Mouse (Mus musculus): Measurements from ENCODE around the gene Gm21905. TPM values are rescaled to one million over a fixed set of nuclear protein-coding genes. Genes with fewer than 3 reads are reported as not detected.

Gm21905 gene
- not detected in 2 replicates for polyA plus RNA-seq (2014; fragmentation: Nextera tagmentation; extraction: Ambion mirVana)

GRCm38 (mm10) chr5:67946321-67946720 lies at the start of gene Gm21905:
TSS of gene Gm21905 (minus strand) at chr5:67946421.
- Histone ChIP-seq H3K4me1 (replicated peaks; ENCODE audit: control insufficient read depth, insufficient read depth, low read length) (no peaks in the 10 kb centered on the region), H3K4me3 (replicated peaks; ENCODE audit: low read length) (no peak within 1 kb of the TSS), H3K27ac (no peak within 1 kb of the TSS), H3K9ac (no peak within 1 kb of the TSS), H3K9me3 (ENCODE audit: control insufficient read depth, low read length) (no peaks in the 10 kb centered on the region), H3K36me3 (replicated peaks; ENCODE audit: control insufficient read depth, insufficient read depth) (no peaks in the 10 kb centered on the region), H3K27me3 (ENCODE audit: control insufficient read depth, insufficient read depth, low read length) (no peaks in the 10 kb centered on the region), H3K4me2 (replicated peaks) (no peak within 1 kb of the TSS)
- DNase-seq (ENCODE audit: low spot score) (no peak), ATAC-seq (ENCODE audit: low FRiP score) (no peak)
- 76% methylated on average over 5 of the region's 5 CpGs for WGBS

- H3K4me3 ChIP-seq (replicated peaks; ENCODE audit: low read length), result no peak overlapping the region
- H3K27me3 ChIP-seq (ENCODE audit: control insufficient read depth, insufficient read depth, low read length), result no peaks in the 10 kb centered on the region
- ATAC-seq (ENCODE audit: low FRiP score) (no peak), DNase-seq (ENCODE audit: low spot score) (no peak)
- no peaks in the 10 kb centered on the region for H3K9me3 ChIP-seq (ENCODE audit: control insufficient read depth, low read length)
- H3K36me3 ChIP-seq (replicated peaks; ENCODE audit: control insufficient read depth, insufficient read depth), result no peaks in the 10 kb centered on the region
- H3K4me2 ChIP-seq (replicated peaks), result no peak overlapping the region
- H3K4me1 ChIP-seq (replicated peaks; ENCODE audit: control insufficient read depth, insufficient read depth, low read length), result no peaks in the 10 kb centered on the region
- no peak overlapping the region for H3K9ac ChIP-seq
- H3K27ac ChIP-seq, result no peak overlapping the region
Measured at GRCm38 (mm10) chr5:67990426-67990825, 44.2 kb upstream of the Gm21905 start.

- H3K9me3 ChIP-seq (ENCODE audit: control insufficient read depth, low read length), result no peaks in the 10 kb centered on the region
- no peak overlapping the region for H3K4me3 ChIP-seq (replicated peaks; ENCODE audit: low read length)
- H3K36me3 ChIP-seq (replicated peaks; ENCODE audit: control insufficient read depth, insufficient read depth), result no peaks in the 10 kb centered on the region
- ATAC-seq (ENCODE audit: low FRiP score), result no peak
- H3K4me2 ChIP-seq (replicated peaks), result no peak overlapping the region
- no peak overlapping the region for H3K9ac ChIP-seq
- no peak for DNase-seq (ENCODE audit: low spot score)
- H3K27ac ChIP-seq, result no peak overlapping the region
- no peaks in the 10 kb centered on the region for H3K27me3 ChIP-seq (ENCODE audit: control insufficient read depth, insufficient read depth, low read length)
- 36% methylated on average over 3 of the region's 3 CpGs for WGBS
- H3K4me1 ChIP-seq (replicated peaks; ENCODE audit: control insufficient read depth, insufficient read depth, low read length), result no peaks in the 10 kb centered on the region
Measured at GRCm38 (mm10) chr5:67981946-67982526, 35.8 kb upstream of the Gm21905 start.

- WGBS, result 35% methylated on average over 7 of the region's 7 CpGs
- Histone ChIP-seq H3K27ac (no peak overlapping the region), H3K9ac (no peak overlapping the region), H3K4me2 (replicated peaks) (no peak overlapping the region), H3K9me3 (ENCODE audit: control insufficient read depth, low read length) (no peaks in the 10 kb centered on the region), H3K4me3 (replicated peaks; ENCODE audit: low read length) (no peak overlapping the region), H3K4me1 (replicated peaks; ENCODE audit: control insufficient read depth, insufficient read depth, low read length) (peaks cover 8% of the 10 kb centered on the region; the same call in 1 of the 2 replicates), H3K36me3 (replicated peaks; ENCODE audit: control insufficient read depth, insufficient read depth) (no peaks in the 10 kb centered on the region), H3K27me3 (ENCODE audit: control insufficient read depth, insufficient read depth, low read length) (no peaks in the 10 kb centered on the region)
- DNase-seq (ENCODE audit: low spot score), result peak; percentile 51
- peak; percentile 84 for ATAC-seq (ENCODE audit: low FRiP score)
Measured at GRCm38 (mm10) chr5:67969536-67969935, 23.3 kb upstream of the Gm21905 start.

GRCm38 (mm10) chr5:67961708-67962629 lies 15.7 kb upstream of the Gm21905 start:
- Histone ChIP-seq H3K4me3 (replicated peaks; ENCODE audit: low read length) (no peak overlapping the region), H3K36me3 (replicated peaks; ENCODE audit: control insufficient read depth, insufficient read depth) (no peaks in the 10 kb centered on the region), H3K9ac (no peak overlapping the region), H3K4me1 (replicated peaks; ENCODE audit: control insufficient read depth, insufficient read depth, low read length) (no peaks in the 10 kb centered on the region), H3K9me3 (ENCODE audit: control insufficient read depth, low read length) (no peaks in the 10 kb centered on the region), H3K27me3 (ENCODE audit: control insufficient read depth, insufficient read depth, low read length) (no peaks in the 10 kb centered on the region), H3K27ac (no peak overlapping the region), H3K4me2 (replicated peaks) (no peak overlapping the region)
- ATAC-seq (ENCODE audit: low FRiP score) (no peak), DNase-seq (ENCODE audit: low spot score) (no peak)
- 81% methylated on average over 7 of the region's 7 CpGs for WGBS

- Histone ChIP-seq H3K27me3 (ENCODE audit: control insufficient read depth, insufficient read depth, low read length) (no peaks in the 10 kb centered on the region), H3K4me2 (replicated peaks) (no peak overlapping the region), H3K36me3 (replicated peaks; ENCODE audit: control insufficient read depth, insufficient read depth) (no peaks in the 10 kb centered on the region), H3K27ac (no peak overlapping the region), H3K4me1 (replicated peaks; ENCODE audit: control insufficient read depth, insufficient read depth, low read length) (no peaks in the 10 kb centered on the region), H3K9ac (no peak overlapping the region), H3K4me3 (replicated peaks; ENCODE audit: low read length) (no peak overlapping the region), H3K9me3 (ENCODE audit: control insufficient read depth, low read length) (no peaks in the 10 kb centered on the region)
- DNase-seq (ENCODE audit: low spot score) (no peak), ATAC-seq (ENCODE audit: low FRiP score) (no peak)
- WGBS, result 41% methylated on average over 7 of the region's 7 CpGs
Measured at GRCm38 (mm10) chr5:67955486-67955885, 9.3 kb upstream of the Gm21905 start.

GRCm38 (mm10) chr5:67954097-67954496 lies 7.9 kb upstream of the Gm21905 start:
- Histone ChIP-seq H3K9me3 (ENCODE audit: control insufficient read depth, low read length) (no peaks in the 10 kb centered on the region), H3K4me3 (replicated peaks; ENCODE audit: low read length) (no peak overlapping the region), H3K27ac (no peak overlapping the region), H3K4me1 (replicated peaks; ENCODE audit: control insufficient read depth, insufficient read depth, low read length) (no peaks in the 10 kb centered on the region), H3K9ac (no peak overlapping the region), H3K4me2 (replicated peaks) (no peak overlapping the region), H3K36me3 (replicated peaks; ENCODE audit: control insufficient read depth, insufficient read depth) (no peaks in the 10 kb centered on the region), H3K27me3 (ENCODE audit: control insufficient read depth, insufficient read depth, low read length) (no peaks in the 10 kb centered on the region)
- no peak for DNase-seq (ENCODE audit: low spot score)
- no peak for ATAC-seq (ENCODE audit: low FRiP score)
- 88% methylated on average over 4 of the region's 4 CpGs for WGBS

DNA sequence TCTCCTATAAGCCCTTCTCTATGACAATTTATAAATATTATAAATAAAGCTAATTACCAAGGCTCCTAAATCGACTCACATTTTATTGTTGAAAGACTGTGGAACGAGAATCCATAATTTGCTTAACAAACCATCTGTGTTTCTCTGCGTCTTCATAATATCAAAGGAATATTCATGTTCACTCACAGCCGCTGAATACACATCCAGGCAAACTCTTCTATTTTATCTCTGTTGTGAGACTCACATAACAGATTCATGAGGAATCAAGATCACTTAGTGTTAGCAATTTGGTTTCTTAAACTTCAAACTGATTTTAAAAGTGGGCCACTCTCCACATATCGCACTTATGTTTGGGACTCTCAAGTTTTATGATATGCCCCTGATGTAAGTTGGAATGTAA lies 1.9 kb upstream of the Gm21905 start:
- WGBS, result 93% methylated on average over 5 of the region's 5 CpGs
- Histone ChIP-seq H3K9me3 (ENCODE audit: control insufficient read depth, low read length) (no peaks in the 10 kb centered on the region), H3K4me3 (replicated peaks; ENCODE audit: low read length) (no peak overlapping the region), H3K4me1 (replicated peaks; ENCODE audit: control insufficient read depth, insufficient read depth, low read length) (no peaks in the 10 kb centered on the region), H3K4me2 (replicated peaks) (no peak overlapping the region), H3K27me3 (ENCODE audit: control insufficient read depth, insufficient read depth, low read length) (no peaks in the 10 kb centered on the region), H3K27ac (no peak overlapping the region), H3K9ac (no peak overlapping the region), H3K36me3 (replicated peaks; ENCODE audit: control insufficient read depth, insufficient read depth) (no peaks in the 10 kb centered on the region)
- DNase-seq (ENCODE audit: low spot score), result no peak
- no peak for ATAC-seq (ENCODE audit: low FRiP score)

DNA sequence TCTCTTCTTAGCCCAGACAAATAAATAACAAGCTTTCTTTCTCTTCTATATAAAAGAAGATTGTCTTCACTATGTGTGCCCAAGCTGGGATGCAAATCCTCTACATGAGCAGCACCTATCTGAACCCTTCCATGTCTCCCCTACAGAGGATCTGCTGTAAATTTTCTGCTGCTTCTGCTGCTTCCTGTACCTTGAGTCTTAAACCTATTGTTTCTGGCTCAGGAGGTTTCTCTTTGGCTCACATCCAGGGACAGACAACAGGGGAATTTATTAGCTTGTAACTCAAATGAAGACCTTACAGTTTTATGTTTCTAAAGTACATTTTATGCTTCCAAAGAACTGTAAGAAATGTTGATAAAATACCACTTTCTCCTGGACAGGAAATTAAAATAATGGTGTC lies 785 bp upstream of the Gm21905 start:
- DNase-seq (ENCODE audit: low spot score) (no peak), ATAC-seq (ENCODE audit: low FRiP score) (no peak)
- no peaks in the 10 kb centered on the region for H3K27me3 ChIP-seq (ENCODE audit: control insufficient read depth, insufficient read depth, low read length)
- H3K9me3 ChIP-seq (ENCODE audit: control insufficient read depth, low read length), result no peaks in the 10 kb centered on the region
- H3K9ac ChIP-seq, result no peak overlapping the region
- H3K27ac ChIP-seq, result no peak overlapping the region
- no peaks in the 10 kb centered on the region for H3K36me3 ChIP-seq (replicated peaks; ENCODE audit: control insufficient read depth, insufficient read depth)
- H3K4me3 ChIP-seq (replicated peaks; ENCODE audit: low read length), result no peak overlapping the region
- no peaks in the 10 kb centered on the region for H3K4me1 ChIP-seq (replicated peaks; ENCODE audit: control insufficient read depth, insufficient read depth, low read length)
- no peak overlapping the region for H3K4me2 ChIP-seq (replicated peaks)

All from hindbrain, embryonic 14.5 days (tissue).